Mouse (Mus musculus) left cerebral cortex, postnatal 4 days (tissue): ENCODE measurements around the gene Rccd1. TPM values are rescaled to one million over a fixed set of nuclear protein-coding genes. Genes with fewer than 3 reads are reported as not detected.
A peak's percentile ranks its signal among the peaks of the same experiment; 100 is the strongest.

Experiments
- DNase-seq: peaks from one replicate; pipeline ENCODE4 v3.0.0-alpha.2; 2022
- intact Hi-C: fragments of 180-260 bp; cut with DNase I; formaldehyde crosslinking; loops from one replicate; pipeline ENCODE4 v1.15.1; 2025
- total RNA-seq, 2 experiments: library from RNA; stranded (reverse); gene quantifications; 2 replicates each; pipeline ENCODE4 v1.2.3; 2021

Gene Rccd1
- total RNA-seq = 10 to 100 TPM; 16.9 to 22.8 TPM

DNA sequence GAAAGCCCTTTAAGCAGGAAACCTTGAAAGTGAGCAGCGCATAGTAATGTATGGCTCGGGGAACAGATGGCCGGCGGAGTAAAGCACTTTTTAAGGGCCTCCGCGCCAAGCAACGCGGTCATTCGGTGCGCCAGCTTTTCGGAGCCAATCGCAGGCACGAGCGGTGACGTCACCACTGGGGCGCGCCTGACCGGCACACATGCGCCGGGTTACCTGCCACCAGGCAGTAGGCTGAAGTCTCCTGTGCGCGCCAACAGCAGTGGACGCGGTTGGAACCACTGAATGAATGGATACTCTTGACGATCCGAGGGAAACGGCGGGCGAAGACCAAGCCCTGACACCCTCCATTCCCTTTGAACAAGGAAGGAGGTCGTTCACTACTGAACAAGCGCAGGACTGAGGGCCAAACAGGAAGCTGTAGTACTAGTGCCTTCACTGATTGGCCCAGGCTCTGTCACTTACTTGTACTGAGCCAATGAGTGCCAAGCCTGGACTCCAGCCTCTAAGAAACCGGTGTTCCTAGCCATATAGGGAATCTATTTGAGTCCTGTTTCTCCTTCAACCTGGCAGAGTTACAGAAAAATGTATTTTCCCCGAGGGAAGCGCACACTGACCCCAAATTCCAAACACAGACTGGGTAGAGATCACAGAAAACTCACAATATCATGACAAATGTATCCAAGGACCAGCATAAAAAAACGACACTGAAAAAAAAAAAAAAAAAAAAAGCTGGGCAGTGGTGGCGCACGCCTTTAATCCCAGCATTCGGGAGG is at the start of gene Rccd1:
Gene Rccd1, minus strand, starts transcription at position 412 of the 773 bp plus-strand sequence.
- intact Hi-C loops = no loop called here
- DNase-seq = peak; percentile 96

DNA sequence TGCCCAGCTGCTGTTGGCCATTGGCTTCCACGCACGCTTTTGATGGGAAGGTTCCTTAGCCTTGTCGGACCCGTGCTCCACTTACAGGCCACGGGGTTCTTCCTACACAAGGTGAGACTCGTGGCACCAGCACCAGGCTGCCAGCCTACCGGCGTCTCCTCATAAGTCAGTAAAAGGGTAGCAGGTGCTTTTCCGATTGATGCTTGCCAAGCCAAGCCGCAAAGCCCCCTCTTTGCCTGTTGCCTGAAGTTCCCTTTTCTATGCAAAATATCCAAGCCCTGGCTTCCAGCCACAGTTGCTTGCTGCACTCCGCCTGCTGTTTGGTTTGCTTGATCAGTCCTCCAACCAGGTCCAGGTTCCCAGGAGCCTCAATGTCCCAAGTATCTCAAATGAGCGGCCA is 49.6 kb upstream of the Rccd1 start:
- intact Hi-C loops = no loop called here

DNA sequence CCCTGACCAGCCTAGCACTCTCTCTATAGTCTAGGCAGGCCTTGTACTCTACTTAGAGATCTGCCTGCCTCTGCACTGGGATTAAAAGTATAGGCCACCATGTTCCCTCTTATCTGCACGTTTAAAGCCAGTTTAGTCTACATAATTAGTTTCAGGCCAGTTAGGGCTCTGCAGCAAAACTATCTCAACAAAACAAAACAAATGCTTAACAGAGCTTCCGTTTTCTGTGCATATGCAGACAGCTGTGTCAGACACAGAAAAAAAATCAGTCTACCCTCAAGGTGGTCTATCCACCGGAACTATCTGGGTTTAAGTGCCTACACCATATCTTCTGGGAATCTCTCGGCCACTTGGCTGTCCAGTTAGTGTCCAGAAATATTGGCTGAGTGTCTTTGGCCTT is 49.1 kb upstream of the Rccd1 start:
- DNase-seq = no peak
- intact Hi-C loops = no loop called here

More for the DNA sequence above, 49.6 kb upstream of the Rccd1 start:
- peak; percentile 46 for DNase-seq

GRCm38 (mm10) chr7:80372667-80373066 is 48.4 kb upstream of the Rccd1 start:
- intact Hi-C loops = no loop called here

DNA sequence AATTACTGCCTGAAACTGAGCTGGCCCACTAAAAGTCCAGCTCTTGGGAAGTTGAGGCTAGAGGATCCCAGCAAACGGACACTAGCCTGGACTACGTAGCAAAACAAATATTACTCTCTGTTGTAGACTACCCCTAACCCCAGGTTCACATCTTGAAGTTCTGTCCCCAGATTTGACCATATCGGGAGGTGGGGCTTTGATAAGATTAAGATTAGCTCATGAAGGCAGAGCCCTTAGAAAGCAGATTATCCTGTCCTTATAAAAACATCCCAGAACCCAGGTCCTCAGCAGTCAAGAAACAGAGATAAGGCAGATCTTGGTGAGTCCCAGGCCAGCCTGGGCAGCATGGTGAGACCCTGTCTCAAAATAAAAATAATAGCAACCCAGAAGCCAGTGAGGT is 47.9 kb upstream of the Rccd1 start:
- intact Hi-C loops = no loop called here
- no peak for DNase-seq

More at GRCm38 (mm10) chr7:80372667-80373066, 48.4 kb upstream of the Rccd1 start:
- no peak for DNase-seq

DNA sequence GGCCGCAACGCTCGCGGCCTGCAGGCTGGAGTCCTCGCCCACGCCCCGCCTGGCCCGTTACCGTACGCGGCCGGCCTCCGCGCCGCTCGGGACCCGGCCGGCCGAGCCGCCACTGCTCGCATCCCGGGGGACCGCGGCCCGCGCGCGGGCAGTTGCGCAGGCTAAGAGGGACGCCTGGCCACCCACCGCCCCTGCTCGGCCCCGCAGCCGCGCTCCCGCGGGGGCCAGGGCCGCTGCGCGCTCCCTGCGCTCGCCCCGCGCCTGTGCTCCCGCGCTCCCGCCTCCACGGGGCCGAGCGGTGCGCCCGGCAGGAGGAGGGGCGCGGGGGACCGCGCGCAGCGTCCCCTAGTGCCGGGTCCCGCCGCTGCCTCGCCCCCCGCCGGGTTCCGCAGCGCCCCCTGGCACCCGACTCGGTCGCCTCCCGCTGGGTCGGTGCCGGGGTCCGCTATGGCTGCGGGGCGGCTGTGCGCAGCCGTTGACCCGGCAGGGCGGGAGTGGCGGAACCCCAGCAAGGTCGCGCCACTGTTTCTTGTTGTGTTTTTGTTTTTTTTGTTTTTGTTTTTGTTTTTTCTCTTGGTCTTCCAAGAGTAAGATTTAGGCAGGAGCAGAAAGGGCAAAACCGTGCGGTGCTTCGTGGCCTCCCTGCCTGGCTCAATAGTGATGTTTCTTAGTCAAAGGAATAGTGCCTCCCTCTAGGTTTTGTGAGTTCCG is 46.9 kb upstream of the Rccd1 start, which contains the start of gene Man2a2:
Gene Man2a2, minus strand, starts transcription at position 335 of the 711 bp plus-strand sequence.
- DNase-seq = peak; percentile 60
- intact Hi-C loops = no loop called here

- intact Hi-C loops = no loop called here
- peak; percentile 67 for DNase-seq
These were observed 46.4 kb upstream of the Rccd1 start for GRCm38 (mm10) chr7:80370649-80371040.

GRCm38 (mm10) chr7:80369967-80370431 is 45.7 kb upstream of the Rccd1 start:
- intact Hi-C loops = no loop called here
- no peak for DNase-seq

DNA sequence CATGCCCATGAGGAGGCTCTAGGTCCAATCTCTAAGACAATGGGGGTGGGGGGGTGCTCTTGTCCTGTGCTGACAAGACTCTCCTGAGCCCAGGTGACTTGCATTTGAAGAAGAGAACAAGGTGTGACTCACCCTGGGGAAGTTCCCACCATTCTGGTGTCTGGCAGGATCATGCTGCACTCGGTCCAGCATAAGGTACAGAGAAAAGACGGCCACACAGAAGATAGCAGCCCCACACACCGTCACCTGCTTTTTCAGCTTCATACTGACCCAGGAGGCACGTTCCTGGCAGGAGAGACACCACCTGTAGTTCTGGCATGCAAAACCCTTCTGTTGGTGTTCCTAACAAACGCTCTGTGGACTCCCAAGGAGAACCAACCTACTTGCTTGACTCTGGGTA is 45.2 kb upstream of the Rccd1 start:
- DNase-seq = no peak
- intact Hi-C loops = no loop called here

DNA sequence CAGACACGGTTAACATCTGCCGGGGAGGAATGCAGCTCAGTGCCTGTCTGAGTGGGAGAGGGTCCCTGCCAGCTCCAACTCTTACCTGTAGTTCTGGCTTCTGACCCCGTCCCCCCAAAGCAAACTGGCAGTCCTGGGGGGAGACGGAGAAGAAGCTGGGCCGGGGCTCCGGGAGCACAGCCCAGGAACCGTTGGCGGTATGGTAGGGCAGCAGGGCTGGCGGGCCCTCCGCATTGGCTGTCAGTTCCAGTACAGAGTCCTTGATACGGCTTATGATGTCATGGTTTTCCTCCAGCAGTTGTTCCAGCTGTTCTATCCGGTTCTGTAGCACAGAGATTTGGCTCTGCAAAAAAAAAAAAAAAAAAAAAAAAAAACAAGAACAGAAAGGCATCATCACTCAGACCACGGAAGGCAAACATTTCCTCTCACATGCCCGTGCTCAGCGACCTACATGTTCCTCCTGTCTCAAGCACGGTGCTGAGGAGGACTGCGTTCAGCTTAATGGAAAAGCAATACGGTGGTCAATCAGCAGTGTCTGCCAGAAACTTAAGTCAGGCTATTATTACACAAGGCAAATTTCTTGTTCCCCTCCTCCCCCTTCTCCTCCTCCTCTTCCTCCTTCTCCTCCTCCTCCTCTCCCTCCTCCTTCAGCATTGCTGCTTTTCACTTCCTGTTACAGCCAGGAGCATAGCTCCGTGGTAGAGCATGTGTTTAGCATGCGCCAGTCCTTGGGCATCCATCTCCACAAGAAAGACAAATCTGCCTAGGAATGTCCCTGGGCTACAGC is 44.6 kb upstream of the Rccd1 start:
- intact Hi-C loops = no loop called here
- no peak for DNase-seq

- intact Hi-C loops = no loop called here
- DNase-seq = no peak
These were observed 43.8 kb upstream of the Rccd1 start for GRCm38 (mm10) chr7:80368009-80368408.

DNA sequence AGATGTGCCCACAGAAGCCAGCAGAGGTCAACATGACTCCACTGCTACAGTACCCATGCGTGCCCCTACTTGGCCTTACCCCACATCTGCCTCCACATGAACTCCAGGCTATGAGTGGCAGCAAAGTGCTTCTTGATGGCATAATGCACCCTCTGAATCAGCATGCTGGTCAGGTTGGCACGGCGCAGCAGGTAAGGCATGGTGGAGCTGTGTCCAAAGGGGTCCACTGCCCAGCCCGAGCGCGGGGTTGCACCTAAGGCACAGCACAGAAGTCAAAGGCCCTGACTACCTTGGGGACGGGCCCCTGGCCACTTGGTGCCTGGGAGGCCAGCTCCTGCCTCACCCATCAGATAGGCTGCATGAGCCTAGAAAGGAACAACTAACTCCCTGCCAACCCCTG is 43.0 kb upstream of the Rccd1 start:
- intact Hi-C loops = no loop called here

GRCm38 (mm10) chr7:80365759-80366158 is 41.5 kb upstream of the Rccd1 start:
- intact Hi-C loops = no loop called here
- no peak for DNase-seq

More for the DNA sequence above, 43.0 kb upstream of the Rccd1 start:
- no peak for DNase-seq

DNA sequence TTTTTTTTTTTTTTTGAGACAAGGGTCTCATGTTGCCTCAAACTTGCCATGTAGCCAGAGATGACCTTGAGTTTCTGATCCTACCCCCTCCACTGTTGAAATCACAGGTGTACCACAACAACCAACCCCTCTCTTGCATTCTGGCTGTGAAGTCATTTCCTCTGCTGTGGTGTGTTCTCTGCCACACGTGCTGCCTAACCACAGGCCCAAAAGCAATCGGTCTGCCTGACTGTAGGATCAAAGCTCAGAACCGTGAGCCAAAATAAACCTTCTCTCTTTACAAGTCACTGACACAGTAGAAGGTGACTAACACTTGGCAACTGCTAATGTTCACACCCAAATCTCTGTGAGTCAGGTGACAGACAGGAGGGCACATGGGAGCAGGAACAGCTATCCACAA is 36.2 kb upstream of the Rccd1 start:
- intact Hi-C loops = no loop called here
- DNase-seq = no peak

DNA sequence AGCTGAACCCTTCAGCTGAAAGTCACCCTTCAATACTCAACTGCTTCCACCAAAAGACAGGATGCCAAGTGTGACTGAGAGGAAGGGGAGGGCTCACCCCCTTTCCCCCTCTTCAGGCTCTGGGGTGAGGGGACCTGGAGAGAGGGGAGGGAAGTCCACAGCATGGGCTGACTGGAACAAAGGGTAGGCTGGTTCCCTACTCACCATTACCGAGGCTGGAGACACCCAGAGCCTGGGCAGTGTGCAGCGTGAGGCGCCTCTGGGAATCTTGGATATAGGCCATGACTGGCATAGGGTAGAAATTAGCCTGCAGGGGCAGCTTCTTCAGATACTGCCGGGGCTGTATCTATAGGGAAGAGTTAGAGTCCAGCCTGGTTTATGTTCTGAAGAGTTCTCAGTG is 33.8 kb upstream of the Rccd1 start:
- DNase-seq = no peak
- intact Hi-C loops = no loop called here

GRCm38 (mm10) chr7:80357156-80357555 is 32.9 kb upstream of the Rccd1 start:
- peak; percentile 62 for DNase-seq
- intact Hi-C loops = no loop called here

DNA sequence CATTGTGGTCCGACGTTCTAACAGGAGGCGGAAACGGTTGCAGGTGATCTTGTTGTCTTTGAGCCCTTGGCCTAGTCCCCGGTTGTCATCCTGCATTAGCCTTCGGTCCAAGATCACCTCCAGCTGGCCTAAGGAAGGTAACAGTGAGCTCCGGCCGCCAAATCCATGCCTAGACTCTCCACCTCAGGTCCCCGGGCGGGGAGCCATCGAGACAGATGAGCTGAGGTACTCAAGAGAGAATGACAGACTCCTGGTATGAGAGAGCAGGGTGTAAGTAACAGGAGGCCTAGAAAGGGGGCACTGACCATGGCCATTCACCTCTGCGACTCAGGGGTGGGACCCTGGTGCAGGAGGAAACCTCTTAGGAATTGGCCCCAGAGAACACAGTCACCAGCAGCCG is 32.1 kb upstream of the Rccd1 start:
- intact Hi-C loops = no loop called here
- DNase-seq = no peak

- intact Hi-C loops = no loop called here
- DNase-seq = no peak
These were observed 28.7 kb upstream of the Rccd1 start for GRCm38 (mm10) chr7:80352920-80353319.

- intact Hi-C loops = no loop called here
- no peak for DNase-seq
These were observed 26.6 kb upstream of the Rccd1 start for GRCm38 (mm10) chr7:80350808-80351207.

- no peak for DNase-seq
- intact Hi-C loops = no loop called here
These were observed 23.7 kb upstream of the Rccd1 start for GRCm38 (mm10) chr7:80347670-80348586.
